Mouse (Mus musculus) megakaryocyte progenitor cell, adult 5-6 weeks (primary cell): ENCODE measurements at regions not wholly inside any gene's neighbourhood (a gene's known extent, or its start where the extent isn't known, plus 50 kb on each side); places are given as distances from the start of the nearest gene placed in this dataset.

Experiments used
- ATAC-seq: replicated peaks from 2 replicates; pipeline ENCODE4 v1.8.0; 2016; ENCODE audit warnings: mild to moderate bottlenecking, moderate TSS enrichment, inconsistent platforms; ENCODE audit not compliant: poor library complexity

- ATAC-seq, result no peak
Measured at GRCm38 (mm10) chr9:41402942-41403341, 241.4 kb upstream of the Ubash3b start.

DNA sequence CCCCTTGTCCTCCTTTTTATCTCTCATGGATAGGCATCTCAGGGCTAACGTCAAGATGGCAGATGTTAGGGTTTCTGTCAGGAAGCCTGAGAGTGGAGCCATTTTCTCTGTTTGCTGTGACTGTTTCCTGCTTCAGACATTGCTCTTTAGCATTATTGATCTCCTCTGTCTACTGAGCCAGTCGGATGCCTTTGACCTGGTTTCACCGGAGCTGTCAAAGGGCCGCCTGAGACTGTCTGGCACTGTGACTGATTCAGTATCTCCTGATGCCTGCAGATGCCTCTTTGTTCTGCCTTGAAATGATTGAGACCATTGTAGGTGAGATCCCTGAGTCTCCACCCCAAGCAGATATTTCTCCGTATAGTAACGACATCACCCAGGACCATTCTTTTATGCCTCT lies 239.5 kb upstream of the Ubash3b start:
- ATAC-seq, result no peak

GRCm38 (mm10) chr9:41395471-41395870 lies 234.0 kb upstream of the Ubash3b start:
- no peak for ATAC-seq

DNA sequence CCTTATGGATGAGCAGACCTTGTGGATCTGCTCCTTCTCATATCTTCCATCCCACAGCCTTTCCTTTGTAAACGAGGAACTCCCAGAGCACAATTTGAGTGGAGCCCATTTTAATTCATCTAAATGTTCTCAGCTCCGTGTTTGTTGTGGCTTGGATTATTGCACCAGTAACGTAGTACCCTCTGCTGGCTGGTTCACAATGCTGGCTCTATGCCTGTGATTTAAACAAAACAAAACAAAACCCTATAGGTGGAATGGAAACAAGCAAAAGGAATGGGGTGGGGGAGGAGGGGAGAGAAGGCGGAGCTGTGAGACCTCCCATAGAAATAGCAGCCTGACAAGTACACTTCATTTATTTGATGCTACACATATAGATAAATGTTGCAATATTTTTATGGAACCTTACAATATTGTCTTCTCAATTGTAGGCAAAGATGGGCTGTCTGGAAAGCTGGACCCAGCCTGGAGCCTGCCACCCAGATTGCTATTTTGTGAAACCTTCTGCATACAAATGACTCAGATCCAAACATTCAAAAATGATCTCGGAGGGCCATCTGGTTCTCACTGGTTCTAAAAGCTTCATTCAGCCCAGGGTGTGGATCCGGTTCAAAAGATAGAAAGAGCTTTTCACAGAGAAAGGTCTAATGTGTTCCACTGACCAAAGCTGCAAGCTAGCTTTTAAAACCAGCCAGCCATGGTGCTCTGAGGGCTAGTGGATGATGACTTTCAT lies 230.3 kb upstream of the Ubash3b start:
- no peak for ATAC-seq

- no peak for ATAC-seq
Measured at GRCm38 (mm10) chr9:41379283-41379682, 217.8 kb upstream of the Ubash3b start.

DNA sequence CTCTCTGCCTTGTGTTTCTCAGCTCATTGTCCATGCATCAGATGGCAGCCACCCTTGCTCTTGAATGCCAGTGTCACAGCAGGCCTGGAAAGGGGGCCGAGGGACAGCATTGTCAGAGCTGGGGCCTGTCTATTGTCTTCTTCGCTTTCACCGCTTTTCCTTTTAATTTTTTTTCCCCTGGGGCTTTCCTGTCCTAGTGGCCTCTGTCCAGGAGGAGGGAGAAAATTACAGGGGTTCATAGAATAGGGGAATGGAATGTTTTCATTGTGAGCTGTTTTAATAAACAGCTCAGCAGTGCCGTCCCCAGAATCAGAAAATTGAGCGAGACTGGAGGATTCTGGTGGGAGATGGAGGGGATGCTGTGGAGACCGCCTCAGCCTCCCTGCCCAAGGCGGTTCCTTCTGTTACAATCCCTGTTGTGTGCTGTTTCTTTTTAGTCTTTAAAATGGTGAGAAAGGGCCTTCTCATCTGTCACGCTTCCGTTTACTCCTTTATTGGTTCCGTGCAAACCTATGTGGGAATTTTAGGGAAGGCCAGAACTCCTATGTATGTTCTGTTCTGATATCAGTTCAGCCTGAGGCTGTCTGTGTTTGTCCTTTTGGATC lies 217.2 kb upstream of the Ubash3b start:
- no peak for ATAC-seq

GRCm38 (mm10) chr9:41377701-41378626 lies 216.5 kb upstream of the Ubash3b start:
- no peak for ATAC-seq

DNA sequence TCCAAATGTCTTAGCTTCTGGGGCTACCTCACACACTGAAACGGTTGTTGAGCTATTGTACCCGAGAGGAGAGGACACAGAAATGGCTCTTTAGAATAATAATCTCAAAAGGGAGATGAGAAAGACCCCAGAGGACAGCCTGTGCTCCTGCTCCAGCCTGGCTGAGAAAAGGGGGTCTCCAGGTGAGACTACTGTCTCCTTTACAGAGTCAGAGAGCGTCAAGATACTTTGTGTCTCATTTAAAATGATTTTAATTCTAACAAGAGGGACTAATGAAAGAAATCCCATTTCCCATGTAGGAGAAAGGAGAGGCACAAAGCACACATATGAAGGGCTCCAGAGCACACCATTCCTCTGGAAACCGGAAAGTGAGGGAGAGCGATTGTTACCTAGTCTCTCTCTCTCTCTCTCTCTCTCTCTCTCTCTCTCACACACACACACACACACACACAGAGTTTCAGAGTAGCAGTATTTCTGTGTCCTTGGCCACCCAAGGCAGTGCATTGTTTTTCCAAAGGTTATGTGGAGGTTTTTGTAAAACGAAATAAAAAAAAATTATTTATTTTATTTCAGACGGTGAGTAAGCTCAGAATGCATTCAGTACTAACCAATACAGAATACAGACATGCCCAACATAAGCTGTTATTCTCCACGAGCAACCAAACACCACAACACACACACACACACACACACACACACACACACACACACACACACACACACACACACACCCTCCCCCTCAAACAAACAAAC lies 215.6 kb upstream of the Ubash3b start:
- ATAC-seq, result no peak

DNA sequence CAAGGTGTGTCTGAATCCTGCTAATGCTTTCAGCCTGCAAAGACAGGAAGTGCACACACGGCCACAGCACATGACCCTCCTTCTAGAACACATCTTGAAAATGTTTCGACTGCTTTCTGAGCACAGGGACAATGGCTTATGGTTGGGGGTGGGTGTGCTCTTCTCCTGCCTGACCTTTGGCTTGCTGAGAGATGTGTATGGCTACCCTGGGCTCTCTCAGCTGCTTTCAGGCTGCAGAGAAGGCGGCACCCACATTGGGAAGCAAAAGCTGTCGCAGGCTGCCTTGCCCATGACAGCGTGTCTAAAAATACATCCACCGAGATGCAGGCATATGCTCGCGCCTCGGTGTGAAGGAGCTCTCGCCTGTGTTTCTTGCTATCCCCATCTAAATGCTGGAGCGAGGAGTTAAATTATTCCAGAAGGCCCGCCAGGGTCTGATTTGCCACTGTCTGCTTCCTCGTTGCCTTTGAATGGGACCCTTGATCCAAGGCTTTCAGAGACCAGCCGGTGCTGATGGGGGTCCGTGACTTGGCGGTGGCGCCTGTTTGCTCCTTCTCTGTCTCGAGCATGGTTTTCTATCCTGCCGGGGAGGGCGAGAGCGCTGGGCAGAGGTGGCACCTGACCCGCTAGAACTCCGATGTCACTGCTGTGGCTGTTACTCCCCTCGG lies 214.6 kb upstream of the Ubash3b start:
- no peak for ATAC-seq

DNA sequence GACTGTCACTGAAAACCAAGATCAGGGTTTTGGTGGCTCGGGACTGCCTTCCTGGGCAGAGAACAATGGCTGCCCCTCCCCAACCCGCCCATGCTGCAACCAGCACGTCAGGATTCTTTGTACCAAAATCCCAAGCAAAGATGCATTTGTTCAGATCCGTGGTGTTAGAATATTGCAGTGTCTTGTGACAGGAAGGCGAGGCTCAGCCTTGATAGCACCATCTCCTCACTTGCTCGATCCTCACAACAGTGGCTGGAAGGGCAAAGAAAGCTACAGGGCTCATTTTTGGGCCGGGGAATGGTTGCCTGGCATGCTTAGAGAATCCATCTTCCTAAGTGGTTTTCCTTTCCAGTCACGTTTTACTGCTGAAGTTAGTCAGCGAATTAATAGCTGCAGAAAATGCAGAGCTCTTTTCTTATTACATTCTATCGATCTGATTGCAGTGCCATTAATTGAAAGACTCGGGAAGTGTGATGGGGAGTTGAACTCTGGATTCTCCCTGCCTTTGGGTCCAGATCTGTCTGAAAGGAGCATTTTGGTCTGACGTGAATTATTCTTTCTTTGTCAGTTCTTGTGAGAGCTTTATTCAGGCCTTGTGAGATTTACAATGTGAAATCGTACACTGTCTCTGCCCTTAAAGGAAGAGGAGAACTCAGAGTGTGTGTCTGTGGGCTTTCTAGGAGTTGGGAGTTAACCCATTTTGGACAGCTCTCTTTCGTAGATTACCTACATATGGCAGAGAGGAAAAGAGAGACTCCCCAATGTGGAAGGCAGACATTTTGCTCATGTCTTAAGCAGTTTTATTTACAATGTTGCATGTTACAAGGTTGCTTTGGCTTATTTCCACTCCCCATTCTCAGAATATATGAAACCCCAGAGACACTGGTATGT lies 213.3 kb upstream of the Ubash3b start:
- ATAC-seq, result no peak

DNA sequence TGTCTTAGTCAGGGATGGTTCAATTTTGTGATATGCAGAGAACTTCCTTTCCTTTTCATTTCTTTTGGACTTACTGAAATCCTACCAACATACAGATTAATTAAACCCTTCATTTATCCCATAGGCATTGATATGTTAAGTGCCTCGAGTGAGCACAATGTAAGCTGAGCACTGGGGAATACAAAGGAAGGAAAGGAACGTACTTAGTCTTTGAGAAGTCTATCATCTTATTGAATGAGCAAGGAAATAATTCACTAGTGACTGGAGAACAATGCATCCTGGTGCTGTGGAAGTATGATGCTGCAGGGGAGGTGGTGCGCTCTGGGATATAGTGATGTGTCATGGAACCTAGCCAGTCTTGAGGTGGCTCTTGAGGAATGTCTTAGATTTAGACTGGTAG lies 204.9 kb upstream of the Ubash3b start:
- no peak for ATAC-seq

DNA sequence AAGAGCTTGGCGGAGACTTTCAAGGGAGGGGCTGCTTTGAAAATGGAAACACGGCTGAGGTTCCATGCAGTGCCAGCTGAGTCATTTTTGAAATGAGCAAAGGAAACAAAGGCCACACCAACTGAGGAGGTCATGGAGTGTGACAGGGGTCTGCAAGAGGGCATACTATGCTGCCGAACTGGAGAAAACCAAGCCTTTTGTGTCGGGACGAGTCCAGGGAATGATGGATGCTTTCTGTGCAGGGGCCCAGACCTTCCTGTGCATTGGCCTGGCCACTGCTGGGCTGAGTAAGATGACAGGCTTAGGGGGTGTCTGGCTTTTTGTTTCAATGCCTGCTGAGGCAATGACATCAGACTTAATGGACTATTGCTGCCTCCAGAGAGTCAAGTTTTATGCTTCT lies 203.8 kb upstream of the Ubash3b start:
- ATAC-seq, result no peak

- no peak for ATAC-seq
Measured at GRCm38 (mm10) chr9:41364442-41365250, 203.1 kb upstream of the Ubash3b start.

GRCm38 (mm10) chr9:41360356-41360755 lies 198.9 kb upstream of the Ubash3b start:
- no peak for ATAC-seq

DNA sequence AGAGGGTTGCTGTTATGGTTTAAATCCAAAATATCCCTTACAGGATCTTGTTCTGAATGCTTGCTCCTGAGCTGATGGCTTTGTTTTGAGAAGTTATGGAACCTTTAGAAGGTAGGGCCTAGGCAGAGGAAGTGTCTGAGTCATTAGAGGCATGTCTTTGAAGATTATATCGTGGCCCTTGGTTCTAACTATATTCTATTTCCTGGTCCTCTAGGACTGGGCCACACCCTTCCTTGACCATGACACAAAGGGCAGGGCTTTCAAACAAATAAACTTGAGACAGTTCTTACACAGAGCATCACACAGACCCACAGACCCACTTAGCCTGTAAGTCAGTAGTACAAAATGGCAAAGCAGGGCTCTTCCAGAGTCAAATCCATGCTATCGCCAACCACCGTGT lies 197.8 kb upstream of the Ubash3b start:
- ATAC-seq, result no peak

DNA sequence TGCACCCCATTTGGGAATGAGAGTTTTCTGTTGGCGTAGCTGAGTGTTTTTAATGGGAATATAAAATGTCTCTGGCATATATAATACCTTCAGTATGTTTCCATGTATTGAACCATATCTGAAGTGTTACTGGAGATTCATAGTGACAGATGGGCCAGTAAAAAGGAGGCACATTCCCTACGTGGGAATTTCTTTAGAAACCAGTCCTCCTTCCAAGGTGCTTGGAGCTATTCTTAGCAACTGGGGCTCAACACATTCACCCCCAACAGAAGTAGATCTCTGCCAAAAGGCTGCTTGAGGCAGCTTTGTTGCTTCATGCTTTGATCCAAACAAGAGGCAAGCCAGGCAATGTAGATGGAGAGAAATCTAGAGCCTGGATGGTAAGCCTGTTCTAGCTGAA lies 183.8 kb upstream of the Ubash3b start:
- no peak for ATAC-seq

GRCm38 (mm10) chr9:41337375-41337774 lies 175.9 kb upstream of the Ubash3b start:
- 0 out of 2 replicates have a peak, but pooled peaks have one; percentile 29 for ATAC-seq

GRCm38 (mm10) chr9:41336801-41337200 lies 175.3 kb upstream of the Ubash3b start:
- no peak for ATAC-seq
